Mouse (Mus musculus) c-Kit-negative CD71-positive TER-119-positive erythroid progenitor cells, embryonic 14.5 days (primary cell): ENCODE measurements around the gene Rims3.

ENCODE experiments used
- DNase-seq: peaks from one replicate; pipeline ENCODE4 v3.0.0-alpha.2; 2013; ENCODE audit warnings: low read depth, low spot score

The Rims3 gene

DNA sequence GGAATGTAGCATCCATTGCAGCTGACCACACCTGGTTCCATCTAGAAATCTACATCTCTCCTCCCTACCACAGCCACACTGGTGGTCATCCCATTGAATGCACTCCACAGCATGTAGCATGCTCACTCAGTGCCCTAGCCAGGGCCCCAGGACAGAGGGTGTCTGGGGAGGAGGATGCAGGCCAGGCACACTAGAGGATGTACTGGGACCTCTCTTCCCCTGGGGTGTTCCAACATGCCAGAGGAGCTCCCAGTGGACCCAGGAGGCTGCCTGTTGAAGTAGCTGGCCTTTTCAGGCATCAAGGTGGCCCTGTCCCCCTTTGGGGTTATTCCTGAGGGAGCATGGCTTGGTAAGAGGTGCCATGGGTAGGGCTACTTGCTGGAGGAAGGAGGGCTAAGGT is 37.3 kb downstream of the Rims3 start:
- no peak for DNase-seq

DNA sequence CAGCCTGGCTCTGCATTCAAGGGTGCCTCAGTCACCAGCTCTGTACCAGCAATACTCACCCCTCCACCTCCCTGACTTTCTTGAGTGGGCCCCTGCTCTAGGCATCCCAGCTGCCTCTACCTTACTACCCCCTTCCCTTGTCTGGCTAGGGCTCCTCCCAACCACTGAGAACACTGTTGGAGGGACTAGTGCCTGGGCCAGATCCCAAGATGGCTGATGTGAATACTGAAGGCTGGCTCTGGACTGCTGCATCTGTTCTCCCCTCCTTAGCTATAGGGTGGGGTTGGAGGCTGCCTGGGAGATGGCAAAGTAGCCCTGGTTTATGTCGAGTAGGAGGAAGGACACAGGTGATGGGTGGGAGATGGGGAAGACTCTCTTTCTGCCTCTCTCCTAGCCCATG is 37.9 kb downstream of the Rims3 start:
- no peak for DNase-seq

DNA sequence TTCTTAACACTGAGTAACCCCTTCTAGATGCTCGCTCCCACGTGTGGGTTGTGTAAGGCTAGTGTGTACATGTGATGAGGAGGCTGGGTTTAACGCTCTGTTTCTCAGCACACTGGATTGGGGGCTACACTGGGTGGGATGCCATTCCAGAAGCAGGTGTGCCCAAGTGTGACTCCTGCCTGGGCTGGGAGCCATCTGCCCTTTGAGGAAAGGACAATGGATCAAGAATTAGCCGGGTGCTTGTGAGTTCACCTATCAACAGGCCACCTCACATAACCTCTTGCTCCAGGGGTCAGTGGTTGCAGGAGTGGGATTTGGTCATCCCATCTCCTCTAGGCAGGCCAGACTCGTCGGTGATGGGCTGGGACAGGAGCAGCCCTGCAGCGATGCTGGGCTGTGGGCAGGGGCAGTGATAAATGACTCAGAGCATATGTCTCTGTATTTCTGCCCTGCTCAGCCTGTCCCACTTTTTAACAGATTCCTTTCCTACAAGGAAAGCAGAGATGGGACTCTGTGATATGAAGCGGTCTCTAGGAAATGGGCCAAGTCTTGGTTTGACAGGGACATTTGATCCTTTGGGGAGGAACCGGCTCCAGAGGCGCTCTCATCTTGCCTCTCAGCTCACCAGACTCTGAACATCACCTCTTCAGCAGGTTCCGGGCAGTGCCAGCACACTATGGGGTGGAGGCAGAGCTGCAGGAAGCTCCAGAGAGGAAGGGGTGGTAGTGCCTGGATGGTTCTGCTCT is 39.2 kb downstream of the Rims3 start:
- no peak for DNase-seq

DNA sequence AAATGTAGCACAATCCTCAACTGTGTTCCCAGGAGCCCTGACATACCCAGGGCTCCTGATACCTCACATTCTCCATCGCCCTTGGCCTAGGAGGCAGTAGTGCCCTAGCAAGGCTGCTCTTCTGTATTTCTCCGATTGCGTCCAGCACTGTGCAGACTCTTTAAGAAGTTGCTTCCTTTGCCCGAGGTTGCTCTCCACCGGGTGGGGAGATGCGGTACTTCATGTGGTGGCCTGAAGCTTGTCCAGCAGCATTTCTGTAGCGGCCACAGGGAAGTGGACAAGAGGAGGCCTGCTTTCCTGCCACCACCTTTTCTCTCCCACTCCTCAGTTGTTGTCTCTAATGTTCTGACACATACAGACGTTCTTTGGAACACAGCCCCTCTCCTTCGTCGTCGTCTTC is 40.0 kb downstream of the Rims3 start:
- DNase-seq: no peak

DNA sequence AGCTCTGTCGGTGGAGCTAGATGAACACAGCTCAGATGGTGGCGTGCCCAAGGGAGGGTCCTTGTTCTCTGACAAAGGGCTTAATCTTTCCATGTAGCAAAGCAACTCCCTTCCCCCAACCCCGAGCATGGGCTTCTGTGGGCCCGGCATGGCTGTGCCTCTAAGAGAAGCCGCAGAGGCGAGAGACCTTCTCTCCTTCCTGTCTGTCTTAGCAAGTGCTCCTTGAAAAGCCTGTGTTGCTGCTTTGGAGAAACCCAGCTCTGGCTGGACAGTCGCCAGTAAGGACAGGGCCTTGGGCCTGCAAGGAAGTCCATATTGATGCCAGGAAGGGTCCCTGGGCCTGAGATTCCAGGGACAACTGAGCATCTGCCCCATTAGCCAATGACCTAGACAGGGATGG is 40.6 kb downstream of the Rims3 start:
- no peak for DNase-seq

DNA sequence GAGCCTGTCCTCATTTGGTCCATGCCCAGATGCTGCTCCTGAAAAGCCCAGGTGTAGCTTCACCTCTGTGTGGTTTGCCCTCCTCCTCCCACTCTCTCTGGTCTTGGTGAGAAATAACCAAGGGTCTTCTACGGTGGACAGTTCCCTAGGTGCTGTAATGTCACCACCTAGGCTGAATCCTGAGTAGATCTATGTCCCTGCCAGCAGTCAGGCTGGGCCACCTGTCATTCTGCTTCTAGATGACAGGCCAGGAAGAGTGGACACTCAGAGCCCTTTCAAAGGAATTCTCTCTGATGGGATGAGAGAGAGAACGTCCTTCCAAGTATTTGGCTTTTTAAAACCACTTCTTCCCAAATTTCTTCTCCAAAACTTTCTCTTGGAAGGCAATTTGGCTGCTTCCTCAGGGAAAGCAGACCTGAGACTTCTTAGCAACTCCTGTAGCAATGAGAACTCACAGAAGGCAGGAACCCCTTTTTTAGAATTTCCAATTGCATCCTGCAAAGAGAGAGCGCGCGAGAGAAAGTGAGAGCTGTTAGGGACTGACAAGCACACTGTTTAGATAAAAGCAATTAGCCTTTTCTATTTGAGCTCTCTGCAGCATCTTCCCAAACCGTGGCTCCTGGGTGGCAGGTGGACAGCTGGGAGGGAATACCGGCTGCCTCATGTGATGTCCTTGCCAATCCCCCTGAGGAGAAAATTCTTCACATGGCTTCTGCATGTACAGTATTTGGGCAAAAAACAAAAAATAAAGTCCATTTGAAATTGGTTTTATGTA is 41.4 kb downstream of the Rims3 start:
- no peak for DNase-seq

DNA sequence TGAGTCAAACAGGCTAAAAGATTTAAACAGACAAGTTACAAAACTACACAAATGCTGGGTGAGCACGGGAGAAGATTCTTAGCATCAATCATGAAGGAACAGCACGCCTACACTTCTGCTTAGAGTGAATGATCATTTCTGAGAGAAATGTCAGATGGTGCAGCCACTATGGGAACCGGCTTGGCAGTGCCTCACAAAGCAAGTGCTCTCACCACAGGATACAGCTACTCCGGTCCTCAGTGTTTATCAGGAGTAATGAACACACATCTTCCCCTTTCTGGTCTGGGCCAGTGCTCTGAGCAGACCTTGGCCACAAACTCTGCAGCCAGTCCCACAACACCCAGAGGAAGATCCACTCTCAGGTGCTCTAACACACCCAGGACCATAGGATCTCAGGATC is 49.9 kb downstream of the Rims3 start:
- no peak for DNase-seq

DNA sequence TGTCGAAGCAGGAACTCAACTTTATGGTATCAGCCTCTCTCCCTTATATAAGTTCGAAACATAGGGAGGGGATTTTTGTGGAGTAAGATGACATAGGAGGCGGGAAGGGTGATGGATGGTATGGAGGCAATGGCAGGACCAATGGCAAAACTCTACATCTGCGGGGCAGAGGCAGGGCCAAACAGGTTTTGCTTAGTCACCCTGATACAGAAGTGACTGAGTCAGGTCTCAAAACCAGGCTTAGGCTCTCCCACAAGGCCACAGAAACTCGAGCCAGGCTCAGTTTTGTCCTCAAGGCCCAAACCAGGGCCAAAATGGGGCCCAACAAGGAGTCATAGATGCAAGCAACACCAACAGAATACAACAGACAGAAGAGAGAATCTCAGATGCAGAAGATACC is 51.0 kb downstream of the Rims3 start:
- no peak for DNase-seq

DNA sequence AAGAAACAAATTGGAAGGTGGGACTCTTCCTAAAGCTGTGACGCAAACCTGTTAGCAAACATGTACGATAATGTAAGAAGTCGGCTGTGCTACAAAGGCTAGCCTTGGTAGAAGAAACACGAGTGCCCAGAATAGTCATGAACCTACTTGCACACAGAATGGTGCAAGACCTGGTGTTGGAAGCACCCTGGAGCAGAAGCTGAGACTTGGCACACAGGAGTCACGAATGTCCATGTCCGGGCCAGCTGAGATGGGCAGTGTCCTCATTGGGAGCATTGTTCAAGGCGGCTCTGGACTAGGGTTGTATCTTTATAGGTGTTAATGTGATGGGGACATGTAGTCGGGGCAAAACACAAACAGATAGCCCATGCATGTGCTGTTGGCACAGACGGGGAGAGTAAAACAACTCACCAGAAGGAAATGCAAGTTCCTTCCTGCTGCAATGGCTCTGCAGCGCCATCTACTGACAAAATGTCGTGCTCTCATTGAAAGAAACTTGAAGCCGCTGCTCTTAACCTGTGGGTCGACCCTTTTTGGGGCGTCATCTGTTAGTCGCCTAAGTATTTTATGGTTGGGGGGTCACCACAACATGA is 55.0 kb downstream of the Rims3 start:
- DNase-seq: peak; percentile 50

DNA sequence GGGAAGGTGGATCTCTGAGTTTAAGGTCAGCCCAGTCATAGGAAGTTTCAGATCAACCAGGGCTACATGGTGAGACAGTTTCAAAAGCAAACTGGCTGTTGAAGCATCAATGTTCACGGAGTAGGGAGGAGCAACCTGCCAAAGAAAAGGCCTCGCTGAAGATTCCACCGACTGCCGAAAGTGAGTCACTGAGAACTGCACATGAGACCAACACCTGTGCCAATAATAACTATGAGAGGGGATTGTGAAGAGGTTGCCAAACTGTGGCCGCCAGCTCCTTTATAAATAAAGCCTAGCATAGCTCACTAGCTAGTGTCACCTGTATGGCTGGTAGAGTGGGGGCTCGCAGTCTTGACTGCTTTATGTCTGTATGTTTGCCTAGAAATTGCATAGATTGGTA is 56.5 kb downstream of the Rims3 start:
- DNase-seq: no peak

DNA sequence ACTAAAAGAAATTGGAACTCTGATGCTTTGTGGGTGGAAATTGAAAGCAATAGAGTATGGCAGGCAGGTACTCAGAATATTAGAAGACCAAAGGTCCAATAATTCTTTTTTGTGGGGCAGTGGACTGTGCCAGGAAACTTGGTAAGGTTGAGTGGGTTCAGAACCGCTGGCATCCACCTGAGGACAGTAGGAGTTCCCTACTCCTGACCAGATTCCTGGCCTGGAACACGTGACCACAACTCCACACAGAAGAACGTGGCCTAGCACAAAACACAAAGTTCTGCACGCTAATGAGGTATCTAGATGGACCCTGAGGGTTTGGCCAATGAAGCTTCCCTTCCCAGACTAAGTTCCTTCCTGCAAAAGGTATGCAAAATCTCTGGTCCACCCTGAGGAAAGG is 58.2 kb downstream of the Rims3 start:
- no peak for DNase-seq

DNA sequence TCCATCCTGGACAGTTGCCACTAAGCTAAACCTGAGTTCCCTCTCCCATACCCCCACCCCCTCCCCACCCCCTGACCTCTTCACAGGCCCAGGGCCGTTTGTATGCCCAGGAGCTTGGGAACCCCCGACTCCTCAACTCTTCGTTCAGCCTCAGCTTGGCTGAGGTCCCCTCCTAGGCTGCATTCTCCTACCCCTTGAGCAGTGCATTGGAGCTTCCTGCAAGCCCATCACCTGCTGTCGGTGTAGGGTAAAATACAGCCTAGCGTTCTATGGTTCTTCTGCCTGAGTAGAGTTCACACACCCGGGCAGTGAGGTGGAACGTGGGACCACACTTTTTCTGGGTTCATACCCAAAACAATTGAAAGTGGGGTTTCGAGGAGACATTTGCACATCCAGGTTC is 58.8 kb downstream of the Rims3 start:
- no peak for DNase-seq

DNA sequence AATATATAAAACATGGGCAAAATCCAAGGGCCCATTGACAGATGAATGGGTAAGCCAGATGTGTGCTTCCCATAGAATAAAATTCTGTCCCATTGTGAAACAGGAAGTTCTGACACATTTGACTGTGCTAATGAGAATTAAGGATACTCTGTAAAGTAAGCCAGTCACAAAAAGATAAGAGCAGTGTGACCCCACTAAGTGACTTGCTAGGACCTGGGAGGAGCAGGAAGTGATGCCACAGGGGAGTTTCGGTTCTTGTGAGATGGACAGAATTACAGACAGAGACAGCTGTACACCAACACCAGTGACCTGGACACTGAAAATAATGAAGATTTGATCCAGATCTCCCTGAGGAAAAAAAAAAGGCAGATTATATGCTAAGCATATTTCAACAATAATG is 59.2 kb downstream of the Rims3 start:
- no peak for DNase-seq

DNA sequence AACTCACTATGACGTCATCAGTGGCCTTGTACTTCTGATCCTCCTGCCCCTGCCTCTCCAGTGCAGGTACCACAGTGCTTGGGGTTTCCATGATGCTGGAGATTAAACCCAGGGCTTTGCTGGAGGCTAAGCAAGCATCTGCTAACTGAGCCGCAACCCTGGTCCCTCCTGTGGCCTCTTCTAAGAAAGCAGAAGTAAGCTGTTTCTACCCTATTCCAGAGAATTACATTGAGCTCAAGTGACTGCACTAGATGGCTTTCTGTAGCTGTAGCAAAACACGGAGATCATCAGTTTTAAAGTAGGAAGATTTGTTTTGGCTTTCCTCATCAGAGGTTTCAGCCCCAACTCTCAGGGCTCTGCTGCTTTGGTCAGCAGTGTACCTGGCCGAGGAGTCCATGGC is 59.9 kb downstream of the Rims3 start:
- DNase-seq: no peak

DNA sequence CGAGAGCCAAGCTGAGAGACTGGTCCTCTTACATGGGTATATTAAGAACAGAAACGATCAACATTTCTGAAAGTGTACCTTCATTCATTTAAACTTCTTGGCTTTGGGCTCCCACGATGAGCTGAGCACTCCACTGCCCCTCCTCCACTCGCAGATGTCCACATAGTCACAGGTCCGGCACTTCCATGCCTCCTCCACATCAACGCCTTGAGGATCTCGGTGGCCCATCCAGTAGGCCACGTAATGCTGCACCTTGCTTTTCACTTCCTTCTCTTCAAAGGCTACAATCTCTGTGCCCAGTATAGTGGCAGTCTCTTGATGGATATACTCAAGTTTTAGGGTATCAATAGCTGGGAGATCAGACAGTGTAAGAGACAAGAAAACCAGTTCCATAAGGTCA is 66.8 kb downstream of the Rims3 start:
- no peak for DNase-seq

DNA sequence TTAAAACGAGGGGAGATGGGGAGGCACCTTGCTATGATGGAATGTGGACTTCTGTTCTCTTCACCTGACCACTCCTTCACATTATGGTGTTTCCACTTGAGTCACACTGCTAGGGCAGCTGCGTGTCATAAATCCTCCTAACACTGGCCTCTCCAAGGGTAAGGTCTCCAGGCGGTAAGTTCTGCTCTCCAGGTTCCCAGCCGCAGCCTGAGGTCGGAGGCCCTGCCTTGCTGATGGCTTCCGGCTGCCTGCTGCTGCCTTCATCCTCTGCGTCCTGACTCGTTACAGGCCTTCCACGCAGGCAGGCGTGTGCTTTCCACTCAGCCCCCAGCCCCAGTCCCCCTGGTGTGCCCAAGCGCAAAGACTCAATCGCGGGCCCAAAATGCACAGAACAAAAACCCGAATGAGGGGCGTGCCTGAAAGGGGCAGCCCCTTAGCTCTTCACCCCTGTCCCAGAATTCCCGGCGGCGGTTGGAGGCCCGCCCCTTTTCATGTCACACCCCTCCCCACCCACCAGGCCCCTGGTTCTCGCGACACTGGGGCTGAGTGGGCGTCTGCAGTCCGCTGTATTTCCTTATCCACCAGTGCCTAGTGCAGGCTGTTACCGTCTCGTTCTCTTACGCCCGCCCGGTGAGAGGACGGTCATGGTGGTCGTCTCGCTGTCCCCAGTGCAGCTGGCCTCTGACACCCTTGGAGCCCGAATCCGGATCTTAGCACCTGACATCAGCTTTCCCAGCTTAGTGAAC is 70.1 kb downstream of the Rims3 start, which contains the start of gene Exo5:
Gene Exo5, minus strand, starts transcription at position 464 of the 746 bp plus-strand sequence.
- DNase-seq: peak; percentile 61

DNA sequence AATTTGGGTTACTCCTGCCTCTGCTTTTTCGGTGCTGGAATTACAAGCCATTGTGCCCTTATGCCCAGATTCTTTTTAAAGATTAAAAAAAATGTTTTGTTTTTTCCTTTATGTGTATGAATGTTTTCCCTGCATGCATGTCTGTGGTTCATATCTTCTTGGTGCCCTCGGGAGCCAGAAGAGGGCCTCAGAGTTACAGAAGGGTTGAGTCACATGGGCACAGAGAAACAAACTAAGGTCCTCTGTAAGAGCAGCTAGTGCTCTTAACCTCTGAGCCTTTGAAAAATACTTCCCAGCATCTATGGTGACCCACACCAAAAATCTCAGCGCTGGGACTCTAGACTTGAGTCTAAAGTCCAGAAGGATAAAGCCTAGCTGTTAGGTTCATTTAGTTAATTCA is 70.8 kb downstream of the Rims3 start:
- DNase-seq: peak; percentile 3

DNA sequence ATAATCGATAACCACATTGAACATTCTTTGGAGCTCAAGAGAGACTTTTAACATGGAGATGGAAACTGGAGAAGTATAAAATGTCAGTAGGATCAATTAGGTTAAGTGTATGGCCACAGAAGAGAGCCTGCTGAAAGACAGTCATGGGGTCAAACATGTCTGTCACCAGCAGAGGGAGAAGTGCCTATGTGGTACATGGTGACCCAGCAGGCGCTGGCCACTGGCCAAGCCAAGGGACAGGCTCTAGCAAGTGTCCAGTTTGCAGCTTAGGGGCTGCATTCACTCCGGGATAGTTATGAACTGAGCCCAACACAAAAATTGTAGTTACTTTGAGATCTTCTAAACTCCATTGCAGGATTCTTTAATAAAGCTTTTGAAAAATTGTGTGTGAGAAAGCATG is 74.1 kb downstream of the Rims3 start:
- no peak for DNase-seq

DNA sequence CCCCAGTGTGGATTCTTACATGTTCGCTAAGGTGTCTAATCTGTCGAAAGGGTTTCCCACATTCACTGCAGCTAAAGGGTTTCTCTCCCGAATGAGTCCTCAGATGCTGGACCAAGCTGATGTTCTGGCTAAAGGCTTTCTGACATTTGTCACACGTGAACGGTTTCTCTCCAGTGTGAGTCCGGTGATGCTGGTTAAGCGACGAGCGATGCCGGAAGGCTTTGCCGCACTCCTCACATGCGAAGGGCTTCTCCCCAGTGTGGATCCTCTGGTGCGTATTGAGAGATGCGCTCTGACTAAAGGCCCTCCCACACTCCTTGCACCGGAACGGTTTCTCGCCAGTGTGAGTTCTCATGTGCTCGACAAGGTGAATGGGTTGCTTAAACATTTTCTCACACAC is 76.1 kb downstream of the Rims3 start:
- no peak for DNase-seq

DNA sequence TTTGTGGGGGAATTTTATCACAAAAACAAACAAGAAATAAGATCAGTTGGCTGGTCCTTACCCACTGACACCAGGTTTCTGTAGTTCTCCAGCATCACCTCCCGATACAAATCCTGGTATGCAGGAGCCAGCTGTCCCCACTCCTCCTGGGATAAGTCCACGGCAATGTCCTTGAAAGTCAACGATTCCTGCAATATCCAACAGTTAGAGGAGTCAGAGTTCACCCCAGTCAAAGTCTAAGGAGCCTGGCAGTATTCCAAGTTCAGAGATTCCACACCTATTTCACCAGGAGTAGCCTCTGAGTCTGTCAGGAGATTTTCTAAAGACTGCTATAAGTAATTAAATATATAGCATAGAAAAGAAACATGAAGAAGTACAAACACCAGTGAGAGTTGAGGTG is 80.4 kb downstream of the Rims3 start:
- no peak for DNase-seq
